Mouse (Mus musculus): ENCODE data around the gene Npm1. TPM values are rescaled to one million over a fixed set of nuclear protein-coding genes. Genes with fewer than 3 reads are reported as not detected.

Npm1 gene
- polyA plus RNA-seq (2012; rRNA removed): 229 and 238 TPM in 2 replicates

- DNase-seq (ENCODE audit: extremely low spot score in 1 of 2, low spot score in 1 of 2): peak; percentile 98 to 100
Observed at GRCm38 (mm10) chr11:33162998-33163506, at the start of gene Npm1. Gene Npm1 (minus strand): TSS chr11:33163206.

GRCm38 (mm10) chr11:33207411-33207810 is 44.4 kb upstream of the Npm1 start:
- DNase-seq (ENCODE audit: extremely low spot score in 1 of 2, low spot score in 1 of 2): no peak

- no peak for DNase-seq (ENCODE audit: extremely low spot score in 1 of 2, low spot score in 1 of 2)
Observed at GRCm38 (mm10) chr11:33204966-33205365, 42.0 kb upstream of the Npm1 start.

- DNase-seq (ENCODE audit: extremely low spot score in 1 of 2, low spot score in 1 of 2): no peak
Observed at GRCm38 (mm10) chr11:33204329-33204705, 41.3 kb upstream of the Npm1 start.

- no peak for DNase-seq (ENCODE audit: extremely low spot score in 1 of 2, low spot score in 1 of 2)
Observed at GRCm38 (mm10) chr11:33203383-33204328, 40.6 kb upstream of the Npm1 start, which contains the start of gene Tlx3. Gene Tlx3 (minus strand): TSS chr11:33203589.

GRCm38 (mm10) chr11:33202972-33203371 is 40.0 kb upstream of the Npm1 start:
- DNase-seq (ENCODE audit: extremely low spot score in 1 of 2, low spot score in 1 of 2): no peak

GRCm38 (mm10) chr11:33202296-33202695 is 39.3 kb upstream of the Npm1 start:
- no peak for DNase-seq (ENCODE audit: extremely low spot score in 1 of 2, low spot score in 1 of 2)

- no peak for DNase-seq (ENCODE audit: extremely low spot score in 1 of 2, low spot score in 1 of 2)
Observed at GRCm38 (mm10) chr11:33201626-33202010, 38.6 kb upstream of the Npm1 start.

GRCm38 (mm10) chr11:33200764-33201625 is 38.0 kb upstream of the Npm1 start:
- no peak for DNase-seq (ENCODE audit: extremely low spot score in 1 of 2, low spot score in 1 of 2)

GRCm38 (mm10) chr11:33199906-33200763 is 37.1 kb upstream of the Npm1 start:
- DNase-seq (ENCODE audit: extremely low spot score in 1 of 2, low spot score in 1 of 2): no peak

GRCm38 (mm10) chr11:33199117-33199514 is 36.1 kb upstream of the Npm1 start:
- DNase-seq (ENCODE audit: extremely low spot score in 1 of 2, low spot score in 1 of 2): no peak

- DNase-seq (ENCODE audit: extremely low spot score in 1 of 2, low spot score in 1 of 2): no peak
Observed at GRCm38 (mm10) chr11:33198351-33199116, 35.5 kb upstream of the Npm1 start.

GRCm38 (mm10) chr11:33197673-33198072 is 34.7 kb upstream of the Npm1 start:
- no peak for DNase-seq (ENCODE audit: extremely low spot score in 1 of 2, low spot score in 1 of 2)

- DNase-seq (ENCODE audit: extremely low spot score in 1 of 2, low spot score in 1 of 2): no peak
Observed at GRCm38 (mm10) chr11:33197133-33197514, 34.1 kb upstream of the Npm1 start.

GRCm38 (mm10) chr11:33196447-33197132 is 33.6 kb upstream of the Npm1 start:
- no peak for DNase-seq (ENCODE audit: extremely low spot score in 1 of 2, low spot score in 1 of 2)

GRCm38 (mm10) chr11:33195531-33196446 is 32.8 kb upstream of the Npm1 start:
- no peak for DNase-seq (ENCODE audit: extremely low spot score in 1 of 2, low spot score in 1 of 2)

GRCm38 (mm10) chr11:33195061-33195460 is 32.1 kb upstream of the Npm1 start:
- no peak for DNase-seq (ENCODE audit: extremely low spot score in 1 of 2, low spot score in 1 of 2)

- no peak for DNase-seq (ENCODE audit: extremely low spot score in 1 of 2, low spot score in 1 of 2)
Observed at GRCm38 (mm10) chr11:33193695-33194094, 30.7 kb upstream of the Npm1 start.

Measured in frontal cortex, adult 2 months (tissue).